Mouse (Mus musculus): ENCODE measurements around the gene Fcnb.

The Fcnb gene

GRCm38 (mm10) chr2:28032469-28032868, 52.2 kb downstream of the Fcnb start:
- no peak for DNase-seq (ENCODE audit: low read depth, low spot score)

DNA sequence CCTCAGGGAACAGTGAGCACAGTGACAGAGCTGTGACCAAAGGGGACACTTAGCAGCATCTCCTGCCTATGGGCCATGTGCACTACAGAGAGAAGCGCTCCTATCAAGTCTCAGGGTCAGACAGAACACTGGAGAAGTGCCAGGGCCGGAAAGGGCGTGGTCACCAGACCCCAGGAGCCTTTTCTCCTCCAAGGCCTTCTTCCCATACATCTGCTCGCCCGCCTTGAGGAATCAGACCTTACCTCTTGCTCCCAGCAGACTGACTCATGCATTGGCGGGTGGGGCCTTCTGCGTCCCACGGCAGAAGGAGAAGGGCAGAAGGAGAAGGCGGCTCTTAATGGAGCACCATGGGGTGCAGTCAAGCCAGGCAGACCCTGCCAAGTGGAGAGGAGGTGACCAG, 52.8 kb downstream of the Fcnb start:
- no peak for DNase-seq (ENCODE audit: low read depth, low spot score)

Data from telencephalon, adult 2 months (tissue).